Mouse (Mus musculus) urinary bladder, postnatal 4 days (tissue): ENCODE results near the gene Gm20388.

ENCODE experiments used
- DNase-seq, 2 experiments: peaks; one replicate each; pipeline ENCODE4 v3.0.0; 2021 to 2022; ENCODE audit warnings: low spot score in 2 of 2

Gm20388 gene

DNA sequence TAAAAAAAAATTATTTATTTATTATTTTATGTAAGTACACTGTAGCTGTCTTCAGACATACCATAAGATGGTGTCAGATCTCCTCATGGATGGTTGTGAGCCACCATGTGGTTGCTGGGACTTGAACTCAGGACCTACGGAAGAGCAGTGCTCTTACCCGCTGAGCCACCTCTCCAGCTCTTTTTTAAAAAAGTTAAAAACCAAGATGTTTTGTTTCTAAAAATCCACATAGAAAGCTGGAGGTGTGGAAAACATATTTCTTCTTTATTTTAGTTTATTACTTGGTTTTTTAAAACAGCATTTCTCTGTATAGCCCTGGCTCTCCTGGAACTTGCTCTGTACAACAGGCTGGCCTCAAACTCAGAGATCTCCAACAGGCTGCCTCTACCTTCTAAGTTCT is 3417.9 kb downstream of the Gm20388 start:
- no peak for DNase-seq

DNA sequence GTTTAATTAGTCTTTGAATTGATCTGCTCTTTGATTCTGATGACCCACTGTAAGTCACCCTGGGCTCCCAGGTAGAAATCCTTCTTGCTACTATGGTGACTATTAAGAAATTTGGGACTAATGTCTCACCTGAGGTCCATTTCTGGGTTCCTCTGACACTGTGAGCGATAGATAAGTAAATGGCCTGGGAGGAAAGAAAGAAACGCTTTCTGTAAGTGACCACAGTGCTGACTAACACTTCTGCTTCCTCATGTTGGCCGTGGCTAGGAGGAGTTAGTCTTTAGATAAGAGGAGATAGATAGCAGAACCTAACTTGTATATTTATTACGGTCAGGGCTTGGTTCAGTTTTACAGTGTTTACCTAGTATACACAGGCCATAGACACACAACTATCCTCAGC is 3418.7 kb downstream of the Gm20388 start:
- no peak for DNase-seq

DNA sequence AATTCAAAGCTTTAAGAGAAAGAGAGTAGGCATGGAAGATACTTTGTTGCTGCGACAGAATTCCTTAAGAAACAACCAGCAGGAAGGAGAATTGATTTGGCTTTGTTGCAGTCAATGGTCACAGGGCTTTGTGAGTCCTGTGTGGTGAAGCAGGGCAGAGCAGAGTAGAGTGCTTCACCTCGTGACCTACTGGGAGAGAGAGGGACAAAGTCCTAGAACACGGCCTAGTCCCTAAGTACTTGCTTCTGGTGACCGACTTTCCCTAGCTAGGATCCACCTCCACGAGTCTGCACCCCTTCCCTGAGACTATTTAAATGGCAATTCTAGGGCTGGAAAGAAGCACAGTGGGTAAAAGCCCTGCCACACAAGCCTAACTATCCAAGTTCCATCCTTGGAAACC is 3419.3 kb downstream of the Gm20388 start:
- no peak for DNase-seq

DNA sequence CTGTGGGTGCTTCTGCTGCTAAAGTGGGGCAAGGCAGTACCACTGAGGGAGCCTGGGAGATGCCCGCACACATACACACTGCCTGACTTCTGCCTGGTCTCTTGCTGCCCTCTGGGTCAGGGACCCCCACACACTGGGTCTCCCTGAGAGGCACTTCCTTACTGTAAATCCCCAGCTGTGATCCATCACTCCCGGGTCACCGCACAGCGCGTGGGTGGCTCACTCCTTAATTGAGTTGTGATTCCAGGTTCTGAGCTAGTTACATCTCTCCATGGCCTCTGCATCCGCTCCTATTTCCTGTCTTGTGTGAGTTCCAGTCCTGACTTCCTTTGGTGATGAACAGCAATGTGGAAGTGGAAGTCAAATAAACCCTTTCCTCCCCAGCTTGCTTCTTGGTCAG is 3420.1 kb downstream of the Gm20388 start:
- DNase-seq = no peak

DNA sequence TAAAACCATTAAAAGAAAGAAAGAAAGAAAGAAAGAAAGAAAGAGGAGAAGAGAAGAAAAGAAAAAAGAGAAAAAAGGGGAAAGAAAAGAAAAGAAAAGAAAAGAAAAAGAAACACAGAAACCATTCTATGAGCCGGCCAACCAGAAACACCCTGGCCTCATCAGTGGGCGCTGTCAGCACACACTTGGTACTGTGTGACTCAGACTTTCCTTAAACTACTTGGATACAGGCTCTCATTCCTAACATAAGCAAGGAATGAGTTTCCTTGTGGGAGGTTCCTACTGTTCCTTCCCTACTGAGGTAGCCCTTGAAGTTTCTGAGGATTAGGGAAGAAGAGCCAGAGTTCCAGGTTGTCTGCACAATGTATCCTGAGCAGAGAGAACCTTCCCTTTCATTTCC is 3420.7 kb downstream of the Gm20388 start:
- no peak for DNase-seq

DNA sequence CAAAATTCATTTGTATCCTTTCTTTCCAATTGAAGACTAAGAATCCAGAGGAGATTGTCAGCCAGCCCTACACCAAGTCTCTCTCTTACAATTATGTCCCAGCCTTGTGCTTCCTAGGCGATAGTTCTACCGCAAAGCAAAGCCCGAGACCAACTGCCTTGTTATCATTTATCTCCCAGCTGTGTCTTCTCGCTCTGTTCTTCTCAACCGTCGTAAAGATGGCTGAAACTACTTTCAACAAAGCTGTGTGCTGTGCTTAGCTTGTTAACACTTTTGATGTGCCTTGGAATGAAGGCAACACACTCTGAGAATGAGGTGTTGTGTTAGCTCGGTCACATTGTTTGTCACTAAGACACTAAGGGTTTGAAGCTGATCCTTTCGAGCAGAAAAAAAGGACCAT is 3421.2 kb downstream of the Gm20388 start:
- no peak for DNase-seq

DNA sequence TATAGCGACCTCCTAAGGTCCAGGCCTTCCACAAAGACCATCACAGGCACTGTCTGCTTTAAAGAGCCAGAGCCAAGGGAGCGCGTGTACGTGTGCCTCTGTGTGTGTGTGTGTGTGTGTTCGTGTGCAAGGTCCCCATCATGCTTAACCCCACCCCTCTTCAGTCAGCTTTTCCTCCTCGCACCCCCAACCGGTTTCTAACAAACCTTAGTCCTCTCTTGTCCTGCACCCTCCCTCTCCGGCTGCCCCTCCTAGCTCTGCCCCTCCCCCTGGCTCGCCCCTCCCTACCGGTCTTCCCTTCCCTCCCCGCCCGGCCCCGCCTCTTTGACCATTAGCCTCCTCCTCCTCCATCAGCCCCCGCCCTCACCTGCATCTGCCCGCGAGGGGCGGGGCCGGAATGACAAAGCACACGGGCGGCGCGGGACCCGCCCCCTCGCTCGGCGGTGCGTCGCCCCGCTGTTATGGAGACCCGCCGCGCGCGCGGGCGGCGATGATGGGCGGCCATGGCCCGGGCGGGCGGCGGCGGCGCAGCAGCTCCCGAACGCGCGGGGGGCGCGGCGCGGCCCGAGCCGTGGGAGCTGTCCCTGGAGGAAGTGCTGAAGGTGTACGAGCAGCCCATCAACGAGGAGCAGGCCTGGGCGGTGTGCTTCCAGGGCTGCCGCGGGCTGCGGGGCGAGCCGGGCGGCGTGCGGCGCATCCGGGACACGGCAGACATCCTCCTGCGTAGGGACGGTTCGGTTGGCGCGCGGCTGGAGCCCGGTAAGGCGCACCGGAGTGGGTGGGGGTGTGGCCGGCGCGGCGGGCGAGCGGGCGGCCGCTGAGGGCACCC is 3421.8 kb downstream of the Gm20388 start, which contains the start of gene Spire2:
Gene Spire2 (plus strand): TSS at position 452 of the 829 bp plus-strand sequence.
- peak; percentile 70 to 77 for DNase-seq

DNA sequence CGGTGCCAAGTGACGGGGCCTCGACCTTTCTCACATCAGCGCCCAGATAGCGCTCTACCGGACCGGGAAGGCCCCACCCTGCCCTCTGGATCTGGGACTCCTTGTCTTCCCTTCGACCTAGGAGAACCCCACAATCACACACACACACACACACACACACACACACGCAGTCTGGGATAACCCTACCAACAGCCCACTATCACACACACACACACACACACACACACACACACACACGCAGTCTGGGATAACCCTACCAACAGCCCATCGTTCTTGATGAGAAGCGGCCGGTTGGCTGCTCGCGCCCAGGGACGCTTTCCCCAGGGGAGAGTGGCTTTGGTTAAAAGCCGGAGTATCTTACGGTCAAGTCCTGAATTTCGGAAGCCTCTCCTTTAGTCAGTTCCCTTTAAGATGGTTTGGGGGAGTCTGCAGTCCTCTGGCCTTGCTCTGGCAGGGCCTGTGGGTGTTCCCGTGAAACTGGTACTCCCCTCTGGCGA is 3422.5 kb downstream of the Gm20388 start:
- DNase-seq = no peak

DNA sequence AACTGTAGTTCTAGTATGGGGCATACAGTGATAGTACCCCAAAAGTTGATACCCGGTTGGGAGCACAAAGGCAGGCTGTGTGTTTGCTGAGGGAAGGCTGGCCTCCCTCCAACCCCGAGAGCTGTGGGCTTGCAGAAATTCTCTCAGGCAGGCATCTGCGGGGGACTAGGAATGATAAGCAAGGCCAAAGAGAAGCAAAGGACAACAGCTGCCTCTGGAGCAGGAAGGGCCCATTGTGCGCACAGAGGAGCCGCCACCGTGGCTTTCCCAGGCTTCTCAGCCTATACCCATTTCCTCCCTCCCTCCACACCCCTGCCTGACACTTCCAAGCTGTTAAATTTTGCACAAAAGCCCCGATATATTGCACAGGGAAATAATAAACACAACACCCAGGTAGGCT is 3423.2 kb downstream of the Gm20388 start:
- DNase-seq = no peak

DNA sequence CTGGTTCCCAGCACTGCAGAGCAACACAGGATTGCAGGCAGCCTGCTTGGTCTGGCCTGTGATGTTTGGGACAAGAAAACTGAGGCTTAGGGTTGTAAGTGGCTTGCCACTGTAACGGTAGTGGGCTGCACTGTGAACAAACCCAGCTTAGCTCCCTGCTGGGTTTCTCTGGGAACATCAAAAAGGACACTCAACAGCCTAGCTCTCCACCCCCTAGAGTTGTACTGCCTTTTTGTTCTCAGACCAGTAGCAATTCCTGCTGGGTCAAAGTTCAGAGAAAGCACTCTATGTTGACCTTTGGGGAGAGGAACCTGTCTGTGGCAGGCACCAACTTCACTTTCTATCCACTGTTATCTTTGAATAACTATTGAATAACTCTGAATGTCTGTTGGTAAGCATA is 3423.8 kb downstream of the Gm20388 start:
- DNase-seq = no peak

DNA sequence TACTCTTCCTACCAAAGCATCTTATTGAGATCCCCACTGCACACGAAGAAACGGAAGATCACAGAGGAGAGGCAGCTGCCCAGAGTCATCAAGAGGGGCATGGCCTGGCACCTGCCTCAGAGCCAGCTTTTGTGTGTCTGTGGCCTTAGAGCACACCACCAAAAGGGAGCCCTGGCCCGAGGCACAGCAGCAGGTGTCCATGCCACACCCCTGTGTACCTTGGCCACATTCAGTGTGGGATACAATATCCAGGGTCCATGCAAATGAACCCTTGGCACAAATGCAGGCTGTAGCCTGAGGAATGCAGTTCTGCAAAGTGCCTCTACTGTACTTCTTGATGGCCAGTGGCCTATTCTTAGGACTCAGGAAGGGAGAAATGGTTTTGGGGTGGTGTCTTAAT is 3426.8 kb downstream of the Gm20388 start:
- DNase-seq = no peak

DNA sequence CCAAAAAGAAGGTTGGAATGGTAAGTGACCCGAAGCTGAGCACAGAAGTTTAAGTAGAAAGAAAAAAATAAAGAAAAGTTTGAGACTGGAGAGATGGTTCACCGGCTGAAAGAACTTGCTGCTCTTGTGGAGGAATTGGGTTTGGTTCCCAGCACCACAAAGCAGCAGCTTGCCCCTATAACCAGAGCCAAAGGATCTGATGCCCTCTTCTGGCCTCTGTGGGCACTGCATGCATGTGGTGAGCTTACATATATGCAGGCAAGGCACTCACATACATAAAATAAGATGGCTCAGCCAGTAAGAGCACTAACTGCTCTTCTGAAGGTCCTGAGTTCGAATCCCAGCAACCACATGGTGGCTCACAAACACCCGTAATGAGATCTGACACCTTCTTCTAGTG is 3429.4 kb downstream of the Gm20388 start:
- DNase-seq = no peak

DNA sequence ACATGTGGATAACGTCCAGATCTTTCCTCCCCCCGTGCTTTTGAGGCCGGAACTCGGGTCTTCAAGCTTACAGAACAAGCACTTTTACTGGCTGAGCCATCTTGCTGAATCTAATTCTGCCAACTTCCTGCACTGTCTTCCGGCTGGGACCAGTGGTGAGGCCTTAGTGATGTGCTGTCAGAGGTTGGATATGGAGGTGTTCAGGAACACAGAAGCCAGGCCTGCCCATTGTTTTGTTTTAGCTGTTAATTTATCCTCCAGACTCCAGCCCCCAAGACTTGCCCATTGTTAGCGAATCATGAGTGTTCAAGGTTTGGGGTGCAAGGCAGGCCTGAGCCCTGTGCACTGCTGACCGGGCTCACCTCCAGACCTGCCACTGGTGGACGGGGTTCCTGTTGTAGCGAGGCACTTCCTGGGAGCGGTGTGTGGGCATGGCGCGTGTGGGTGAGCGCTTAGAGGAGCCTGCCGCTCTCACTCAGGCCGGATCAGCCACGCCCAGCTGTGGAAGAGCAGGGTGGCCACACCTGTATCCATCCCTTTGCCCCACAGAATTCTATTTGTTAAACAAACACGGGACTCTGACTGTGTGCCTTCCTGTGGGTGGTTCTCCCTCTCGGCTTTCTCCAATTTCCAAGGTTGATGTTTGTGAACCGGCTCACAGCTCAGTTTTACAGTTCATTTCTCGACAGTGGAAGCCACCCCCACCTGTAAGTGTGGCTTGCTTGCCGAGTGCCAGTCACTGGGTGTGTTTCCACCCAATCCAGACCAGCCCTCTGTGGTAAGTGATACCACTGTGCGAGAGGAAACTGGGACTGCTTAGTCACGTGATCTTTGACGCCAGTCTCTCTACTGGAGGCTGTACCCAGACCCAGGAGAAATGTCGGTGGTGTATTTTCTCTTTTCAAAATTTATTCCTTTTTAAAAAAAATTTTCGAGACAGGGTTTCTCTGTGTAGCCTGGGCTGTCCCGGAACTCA is 3430.7 kb downstream of the Gm20388 start:
- no peak for DNase-seq

DNA sequence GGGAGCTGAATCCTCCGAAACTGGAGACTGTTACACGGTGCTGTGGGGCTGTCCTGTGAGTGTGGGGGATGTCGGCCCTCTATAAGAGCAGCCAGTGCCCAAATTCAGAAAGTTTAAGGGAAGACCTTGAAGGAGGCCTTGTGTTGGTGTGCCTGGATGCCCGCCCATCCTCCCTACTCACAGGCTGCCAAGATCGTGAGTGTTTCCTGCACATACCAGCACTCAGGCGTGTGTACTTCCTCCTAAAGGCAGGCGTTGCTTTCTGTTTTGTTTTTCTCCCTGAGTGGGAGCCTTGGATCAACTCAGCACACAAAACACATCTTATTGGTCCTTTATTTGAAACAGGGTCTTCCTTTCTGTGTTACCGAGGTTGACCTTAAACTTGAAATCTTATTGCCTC is 3431.6 kb downstream of the Gm20388 start:
- no peak for DNase-seq

DNA sequence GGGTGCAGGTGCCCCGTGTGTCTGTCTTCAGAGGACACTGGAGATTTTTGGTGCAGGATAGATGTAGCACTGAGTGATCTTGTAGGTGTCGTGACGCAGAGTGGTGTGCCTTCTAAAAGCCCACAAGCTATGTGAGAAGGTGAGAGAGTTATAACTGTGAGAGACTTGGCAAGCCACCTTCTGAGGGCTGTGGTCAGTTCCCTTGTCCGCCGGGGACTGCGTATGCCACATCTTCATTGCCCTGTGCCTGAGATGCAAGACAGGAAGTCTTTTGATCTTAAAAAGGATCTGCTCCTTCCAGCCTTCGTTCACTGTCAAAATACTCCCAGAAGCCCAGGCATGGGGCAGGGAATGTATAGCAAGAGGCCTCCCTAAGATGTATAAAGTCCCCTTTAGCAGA is 3432.3 kb downstream of the Gm20388 start:
- DNase-seq = no peak

DNA sequence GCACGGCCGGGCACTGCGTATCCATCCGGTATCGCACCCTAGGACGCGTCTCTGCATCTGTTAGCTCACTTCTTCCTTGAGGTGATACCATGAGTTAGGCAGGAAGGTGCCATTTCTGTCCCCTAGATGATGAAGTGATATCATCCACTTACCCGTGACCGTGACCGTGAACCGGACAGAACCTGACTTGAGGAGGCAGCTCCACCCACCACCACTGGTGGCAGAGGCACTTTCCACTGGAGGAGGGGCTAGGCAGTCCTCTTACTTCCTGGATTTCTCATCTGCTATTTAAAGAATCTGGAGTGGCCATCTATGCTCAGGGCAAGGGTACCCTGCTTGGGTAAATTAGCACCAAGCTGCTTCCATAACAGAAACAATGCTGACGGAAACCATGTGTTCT is 3432.8 kb downstream of the Gm20388 start:
- DNase-seq = no peak

DNA sequence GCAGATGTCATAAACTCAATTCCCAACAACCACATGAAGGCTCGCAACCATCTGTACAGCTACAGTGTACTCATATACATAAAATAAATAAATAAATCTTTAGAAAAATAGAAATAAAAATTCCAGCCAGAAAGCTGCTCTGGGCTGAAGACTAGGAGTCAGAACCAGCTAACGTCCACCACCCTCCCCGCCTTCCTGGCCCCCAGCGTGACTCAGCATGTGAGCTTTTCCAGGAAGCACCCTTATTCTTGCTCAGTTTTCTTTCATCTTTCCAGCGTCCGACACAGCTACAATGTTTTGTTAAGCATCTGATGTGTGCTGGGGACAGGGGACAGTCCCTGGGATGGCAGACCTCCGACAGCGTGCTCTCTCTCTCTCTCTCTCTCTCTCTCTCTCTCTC is 3434.5 kb downstream of the Gm20388 start:
- no peak for DNase-seq

DNA sequence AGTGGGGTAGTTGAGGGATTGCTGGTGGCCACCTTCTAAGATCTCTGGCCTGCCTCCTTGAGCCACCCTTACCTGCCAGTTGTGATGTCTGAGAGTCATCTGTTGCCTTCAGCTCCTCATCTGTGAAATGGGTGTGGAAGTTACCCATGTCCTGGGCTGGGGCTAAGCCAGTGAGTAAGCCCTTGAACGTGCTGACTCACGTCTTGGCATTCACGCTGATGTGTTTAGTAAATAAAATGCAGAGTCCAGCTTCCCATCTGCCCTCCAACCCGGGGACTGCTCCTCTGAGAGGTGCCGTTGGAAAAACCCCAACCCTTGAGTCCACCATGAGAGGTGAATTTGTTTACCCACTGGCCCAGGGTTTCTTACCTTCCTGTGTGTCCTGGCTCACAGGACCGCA is 3435.2 kb downstream of the Gm20388 start:
- DNase-seq = no peak

DNA sequence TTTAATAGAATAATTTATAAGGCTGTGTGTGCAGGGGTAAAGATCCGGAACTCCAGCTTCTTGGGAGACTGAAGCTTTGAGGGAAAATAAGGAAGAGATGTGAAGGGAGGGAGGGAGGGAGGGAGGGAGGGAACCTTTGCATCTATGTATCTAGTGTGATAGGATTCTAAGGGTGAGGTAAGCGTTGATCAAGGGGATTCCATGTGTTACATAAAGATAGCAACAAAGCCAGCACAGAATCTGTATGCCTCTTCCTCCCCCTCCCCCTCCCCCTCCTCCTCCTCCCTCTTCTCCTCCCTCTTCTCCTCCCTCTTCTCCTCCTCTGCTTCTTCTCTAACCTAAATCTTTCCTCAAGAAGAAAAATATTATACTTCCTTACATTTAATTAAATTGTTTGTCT is 3436.7 kb downstream of the Gm20388 start:
- DNase-seq = no peak

DNA sequence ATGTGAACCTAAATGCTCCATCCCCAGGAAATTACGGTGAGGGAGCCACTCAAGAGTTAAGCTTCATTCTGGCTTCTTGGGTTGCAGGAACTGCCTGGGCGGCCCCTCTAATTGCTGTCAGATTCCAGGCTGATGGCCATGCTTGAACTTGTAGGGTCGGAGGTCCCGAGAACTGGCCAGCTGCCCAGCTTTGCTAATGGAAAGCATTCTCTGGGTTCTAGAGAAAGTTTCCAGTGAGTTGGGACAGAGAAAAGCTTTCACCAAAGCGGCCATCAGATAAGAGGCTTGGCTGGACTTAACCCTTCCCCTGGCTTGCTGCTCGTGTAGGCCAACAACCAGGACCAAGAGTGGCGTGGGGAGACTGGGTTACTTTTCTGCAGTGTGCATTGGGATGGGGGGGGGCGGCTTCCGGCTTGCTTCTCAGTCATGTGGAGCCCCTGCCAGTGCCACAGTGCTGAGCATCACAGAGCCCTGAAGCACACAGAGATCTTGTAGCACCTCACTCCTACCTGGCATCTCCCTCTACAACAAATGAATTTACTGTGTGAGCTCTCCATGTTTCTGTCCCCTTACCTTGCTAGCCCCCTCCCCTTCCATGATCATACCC is 3437.7 kb downstream of the Gm20388 start:
- DNase-seq = peak; percentile 80 to 91

DNA sequence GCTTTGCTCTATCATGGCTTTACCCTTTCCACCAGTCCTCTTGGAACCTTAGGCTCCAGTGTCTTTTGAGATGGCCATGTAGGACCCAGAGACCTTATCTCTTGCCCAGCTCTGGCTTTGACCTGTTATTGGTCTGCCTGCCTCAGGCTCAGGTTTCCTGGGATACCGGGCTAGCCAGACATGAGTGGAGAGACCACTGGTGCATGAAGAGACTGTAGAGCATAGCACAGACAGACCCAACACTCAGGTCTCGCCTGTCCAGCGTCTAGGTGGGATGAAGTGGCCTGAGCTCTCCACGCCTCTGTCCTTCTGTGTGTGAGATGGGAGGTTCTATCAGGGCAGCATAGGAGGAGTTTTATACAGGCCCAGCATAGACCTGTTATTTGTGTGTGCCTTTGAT is 3438.4 kb downstream of the Gm20388 start:
- DNase-seq = no peak

DNA sequence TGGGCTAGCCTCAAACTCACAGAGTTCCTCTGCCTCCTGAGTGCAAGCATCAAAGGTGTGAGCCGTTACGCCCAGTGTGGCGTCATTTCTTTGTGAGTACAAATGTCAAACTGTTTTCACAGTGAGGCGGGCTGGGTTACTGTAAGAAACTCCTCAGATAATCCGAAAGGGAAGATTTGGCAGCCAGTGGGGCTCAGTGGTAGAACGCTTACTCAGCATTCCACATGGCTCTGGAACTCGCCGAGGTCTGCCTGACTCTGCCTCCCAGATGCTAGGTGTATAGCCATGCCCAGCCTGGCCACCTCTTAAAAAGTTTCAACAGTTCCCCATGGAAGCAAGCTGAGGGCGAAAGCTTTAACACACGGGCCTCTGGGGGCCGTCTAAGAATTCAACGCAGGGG is 3441.5 kb downstream of the Gm20388 start:
- DNase-seq = no peak
